Mouse (Mus musculus): ENCODE measurements around the gene Ntn1.

Gene Ntn1

DNA sequence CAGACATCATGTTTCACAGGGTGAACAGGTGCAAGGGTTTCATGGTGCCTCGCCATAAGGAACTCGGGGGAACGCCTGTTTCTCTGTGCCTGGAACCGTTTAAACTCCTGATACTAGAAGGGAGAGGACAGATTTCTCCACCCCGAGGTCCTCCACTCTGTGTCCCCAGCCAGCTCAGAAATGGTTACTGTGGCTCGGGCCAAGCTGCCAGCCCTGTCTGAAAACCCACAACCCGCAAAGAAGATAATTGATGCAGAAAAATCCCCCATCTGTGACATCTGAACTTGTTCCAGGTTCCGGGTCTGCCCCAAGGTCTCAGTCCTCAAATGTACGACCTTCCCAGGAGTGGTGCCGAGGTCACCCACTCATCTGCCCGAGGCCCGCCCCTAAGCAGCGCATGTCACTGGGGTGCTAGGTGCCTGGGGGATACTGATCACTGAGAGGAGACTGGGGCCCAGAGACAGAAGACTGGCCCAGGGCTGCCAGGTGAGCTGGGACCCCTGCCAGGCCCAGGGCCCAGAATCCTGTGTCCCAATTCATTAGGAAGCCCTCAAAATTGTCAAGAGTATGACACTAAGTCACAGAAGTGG, 68.9 kb downstream of the Ntn1 start:
- DNase-seq (ENCODE audit: low read depth, low spot score): no peak

DNA sequence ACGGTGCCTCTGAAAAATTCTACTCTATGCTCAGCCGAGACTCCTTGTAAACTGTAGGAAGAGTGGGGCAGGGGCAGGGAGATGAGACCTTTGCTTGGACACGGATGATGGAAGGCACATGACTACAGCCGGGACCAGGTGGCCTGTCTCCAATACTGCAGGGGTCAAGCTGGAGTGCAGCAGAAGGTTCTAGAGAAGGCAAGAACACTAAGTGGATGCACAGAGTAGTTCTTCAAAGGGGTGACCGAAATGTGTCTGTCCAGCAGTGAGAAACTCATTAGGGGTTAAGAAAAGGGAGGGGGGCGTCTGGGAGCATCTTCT, 69.5 kb downstream of the Ntn1 start:
- no peak for DNase-seq (ENCODE audit: low read depth, low spot score)

GRCm38 (mm10) chr11:68330398-68331116, 70.1 kb downstream of the Ntn1 start:
- no peak for DNase-seq (ENCODE audit: low read depth, low spot score)

DNA sequence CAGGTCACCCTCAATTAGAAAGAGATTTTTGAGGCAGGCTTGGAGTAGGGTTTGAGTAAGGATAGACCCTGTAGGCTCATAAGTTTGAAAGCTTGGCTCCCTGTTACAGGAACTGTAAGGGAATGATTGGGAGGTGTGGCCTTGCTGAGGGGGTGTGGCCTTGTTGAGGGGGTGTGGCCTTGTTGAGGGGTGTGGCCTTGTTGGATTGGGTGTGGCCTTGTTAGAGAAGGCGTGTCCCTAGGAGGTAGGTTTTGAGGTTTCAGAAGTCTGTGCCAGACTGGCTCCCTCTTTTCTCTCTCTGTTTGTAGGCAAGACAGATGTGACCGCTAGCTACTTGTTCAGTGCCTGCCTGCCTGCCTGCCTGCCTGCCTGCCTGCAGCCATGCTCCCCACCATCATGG, 75.8 kb downstream of the Ntn1 start:
- DNase-seq (ENCODE audit: low read depth, low spot score): no peak

GRCm38 (mm10) chr11:68321417-68321816, 79.2 kb downstream of the Ntn1 start:
- no peak for DNase-seq (ENCODE audit: low read depth, low spot score)

DNA sequence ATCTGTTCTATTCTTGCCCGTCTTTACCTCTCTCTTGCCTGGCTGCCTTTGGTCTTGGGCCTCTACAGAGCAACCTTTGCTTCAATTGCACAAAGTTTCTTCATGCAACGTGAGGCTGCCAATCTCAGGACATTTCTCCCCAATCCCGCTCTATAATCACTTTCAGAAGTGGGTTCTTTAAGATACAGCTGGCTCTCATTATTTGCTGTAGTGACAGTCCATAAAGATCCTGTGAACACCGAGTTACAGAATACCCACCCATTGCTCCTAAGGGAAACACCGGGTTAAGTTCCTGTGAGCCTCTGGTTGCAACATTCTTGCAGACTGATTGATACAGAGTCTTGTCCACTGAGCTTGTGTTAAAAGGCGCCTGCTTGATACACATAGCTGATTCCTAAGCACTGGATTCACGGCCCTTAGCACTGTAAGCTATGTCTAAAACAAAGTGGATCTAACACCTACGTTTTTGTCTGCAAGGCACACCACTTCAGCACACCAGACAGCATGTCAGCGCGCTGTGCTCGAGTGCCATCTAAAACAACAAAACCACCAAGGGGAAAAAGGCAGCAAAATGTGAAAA, 85.0 kb downstream of the Ntn1 start:
- DNase-seq (ENCODE audit: low read depth, low spot score): peak; percentile 54

GRCm38 (mm10) chr11:68313861-68314260, 86.8 kb downstream of the Ntn1 start:
- DNase-seq (ENCODE audit: low read depth, low spot score): no peak

GRCm38 (mm10) chr11:68313065-68313464, 87.6 kb downstream of the Ntn1 start:
- no peak for DNase-seq (ENCODE audit: low read depth, low spot score)

DNA sequence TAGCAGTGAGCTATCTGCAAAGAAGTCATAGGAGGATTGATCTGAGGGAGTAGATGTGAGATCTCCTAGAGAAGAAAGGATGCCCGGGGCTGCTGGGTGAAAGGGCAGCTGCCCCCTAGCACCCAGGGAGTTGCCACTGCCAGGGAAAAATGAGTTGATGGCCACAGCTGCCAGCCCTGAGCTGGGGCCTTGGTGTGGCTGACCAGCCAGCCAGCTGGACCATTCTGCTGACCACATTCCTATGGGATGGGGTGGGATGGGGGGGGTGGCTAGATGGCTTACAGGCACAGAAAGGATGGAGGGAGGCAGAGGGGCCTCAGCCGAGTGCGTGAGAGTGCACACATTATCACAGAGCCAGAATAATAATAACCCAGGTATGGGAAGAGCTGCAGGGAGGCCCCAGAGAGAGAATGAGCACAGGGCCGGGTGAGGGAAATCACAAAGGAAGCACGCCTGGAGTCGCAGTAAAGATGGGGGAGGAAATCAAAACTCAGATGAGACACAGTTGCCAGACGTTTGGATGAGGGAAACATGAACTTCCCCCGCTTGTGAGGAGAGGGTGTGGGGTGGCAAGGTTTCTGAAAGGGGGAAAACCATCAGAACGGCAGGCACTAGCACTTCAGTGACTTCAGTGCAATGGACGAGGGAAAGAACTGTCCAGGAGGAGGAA, 91.6 kb downstream of the Ntn1 start:
- DNase-seq (ENCODE audit: low read depth, low spot score): no peak

DNA sequence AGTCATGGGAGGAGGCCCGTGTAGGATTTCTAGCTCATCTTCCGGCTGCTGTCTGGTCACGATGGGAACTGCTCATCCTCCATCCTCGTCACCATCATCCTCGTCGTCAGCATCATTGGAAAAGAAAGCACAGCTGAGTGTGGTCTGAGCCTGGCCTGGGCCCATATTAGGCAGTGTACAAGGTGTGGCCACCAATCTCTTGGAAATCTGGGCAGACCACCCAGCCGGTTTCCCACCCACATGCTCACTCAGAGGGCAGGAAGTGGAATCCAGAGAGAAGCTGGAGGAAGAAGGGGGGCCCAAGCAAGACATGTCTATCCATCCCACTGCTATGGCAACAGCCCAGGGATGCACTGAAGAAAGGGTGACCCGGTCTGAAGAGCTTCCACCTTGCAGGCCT, 94.6 kb downstream of the Ntn1 start:
- DNase-seq (ENCODE audit: low read depth, low spot score): no peak

GRCm38 (mm10) chr11:68302323-68302722, 98.3 kb downstream of the Ntn1 start:
- no peak for DNase-seq (ENCODE audit: low read depth, low spot score)

GRCm38 (mm10) chr11:68301660-68302059, 99.0 kb downstream of the Ntn1 start:
- no peak for DNase-seq (ENCODE audit: low read depth, low spot score)

GRCm38 (mm10) chr11:68295474-68295873, 105.1 kb downstream of the Ntn1 start:
- DNase-seq (ENCODE audit: low read depth, low spot score): no peak

- DNase-seq (ENCODE audit: low read depth, low spot score): peak; percentile 57
Observed at GRCm38 (mm10) chr11:68290631-68291030, 110.0 kb downstream of the Ntn1 start.

DNA sequence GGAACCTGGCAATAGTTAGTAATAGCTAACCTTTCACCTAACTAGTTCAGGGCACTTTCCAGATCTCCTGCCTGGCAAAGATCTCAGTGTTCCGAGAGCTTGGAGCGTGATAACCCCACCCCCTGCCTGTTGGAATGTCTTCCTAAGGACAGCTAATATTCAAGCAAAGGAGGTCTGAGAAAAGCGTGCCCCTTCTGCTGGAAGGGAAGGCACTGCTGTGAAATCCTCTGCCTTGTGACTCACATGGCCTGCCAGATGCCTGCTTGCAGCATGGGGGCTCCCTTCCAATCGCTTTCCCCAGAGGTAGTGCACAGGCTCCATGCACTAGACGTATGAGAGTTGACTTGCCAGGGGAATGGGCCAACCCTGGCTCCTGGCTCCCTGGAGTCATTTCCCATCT, 113.3 kb downstream of the Ntn1 start:
- no peak for DNase-seq (ENCODE audit: low read depth, low spot score)

DNA sequence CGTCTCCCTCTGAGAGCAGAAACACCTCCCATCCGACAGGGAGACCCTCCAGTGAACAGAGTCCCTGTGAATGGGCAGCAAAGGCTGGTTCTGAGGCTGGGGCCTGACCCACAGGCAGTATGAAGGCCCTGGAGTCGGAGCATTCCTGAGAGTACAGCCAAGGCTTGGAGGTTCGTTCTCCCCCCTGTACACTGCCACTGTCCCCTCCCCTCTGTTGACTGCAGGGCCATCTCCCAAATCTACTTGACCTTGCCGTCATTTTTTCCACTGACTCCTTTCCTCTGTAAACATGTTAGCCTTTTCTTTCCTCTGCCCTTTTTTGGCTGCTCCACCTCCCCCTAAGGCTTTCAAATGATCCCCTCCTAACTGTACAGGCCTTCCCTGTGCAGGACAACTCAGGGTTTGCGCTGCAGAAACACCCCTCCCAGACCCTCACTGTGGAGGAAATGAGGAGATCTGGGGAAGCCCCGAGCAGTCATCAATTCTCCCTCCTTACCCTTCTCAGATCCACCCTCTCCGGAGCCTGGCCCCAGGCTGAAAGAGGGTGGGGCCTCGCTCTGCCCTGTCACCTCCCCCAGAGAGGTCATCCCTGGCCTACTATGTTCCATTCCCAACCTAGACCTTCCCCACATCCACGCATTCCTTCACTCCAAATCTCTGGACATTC, 114.3 kb downstream of the Ntn1 start:
- DNase-seq (ENCODE audit: low read depth, low spot score): no peak

- no peak for DNase-seq (ENCODE audit: low read depth, low spot score)
Observed at GRCm38 (mm10) chr11:68285754-68286141, 114.9 kb downstream of the Ntn1 start.

DNA sequence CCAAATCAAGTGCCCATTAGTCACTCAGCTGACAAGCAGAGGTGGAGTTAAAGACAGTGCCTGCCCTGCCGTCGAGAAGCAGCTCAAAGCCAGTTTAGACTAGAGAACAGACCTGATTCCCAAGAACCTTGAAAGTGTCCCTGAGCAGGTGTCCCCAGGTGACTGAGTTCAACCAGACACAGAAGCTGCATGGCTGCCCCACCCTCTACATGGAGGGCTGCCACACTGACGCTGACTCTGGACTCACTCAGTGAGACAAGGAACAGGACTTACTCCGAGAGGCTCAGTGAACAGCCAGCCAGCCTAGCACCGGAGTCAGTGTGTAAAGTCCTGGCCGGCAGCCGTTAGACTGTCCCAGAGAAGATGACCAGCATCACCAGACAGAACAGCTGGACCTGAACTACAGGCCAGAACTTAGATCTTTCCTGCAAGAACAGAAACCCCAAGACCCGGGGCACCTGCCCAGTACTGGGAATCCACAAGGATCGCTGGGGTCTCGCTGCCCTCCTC, 120.6 kb downstream of the Ntn1 start:
- no peak for DNase-seq (ENCODE audit: low read depth, low spot score)

DNA sequence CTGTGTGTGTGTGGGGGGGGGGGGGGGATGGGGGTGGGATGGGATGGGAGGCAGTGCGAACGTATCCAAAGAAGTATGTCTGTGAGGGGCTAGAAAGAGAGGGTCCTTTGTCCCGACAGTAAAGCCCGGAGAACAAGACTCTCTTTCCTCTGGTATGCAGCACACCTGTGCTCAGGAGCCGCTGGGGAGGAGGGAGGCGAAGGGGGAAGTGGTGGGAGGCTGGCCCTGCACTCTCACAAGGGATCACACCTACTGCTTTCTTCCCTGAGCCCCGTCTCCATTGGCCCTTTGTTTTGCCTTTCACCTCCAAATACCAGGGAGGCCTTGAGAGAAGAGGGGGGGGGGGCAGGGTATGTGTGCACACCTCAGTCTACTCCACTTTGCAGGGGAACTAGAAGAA, 123.7 kb downstream of the Ntn1 start:
- no peak for DNase-seq (ENCODE audit: low read depth, low spot score)

DNA sequence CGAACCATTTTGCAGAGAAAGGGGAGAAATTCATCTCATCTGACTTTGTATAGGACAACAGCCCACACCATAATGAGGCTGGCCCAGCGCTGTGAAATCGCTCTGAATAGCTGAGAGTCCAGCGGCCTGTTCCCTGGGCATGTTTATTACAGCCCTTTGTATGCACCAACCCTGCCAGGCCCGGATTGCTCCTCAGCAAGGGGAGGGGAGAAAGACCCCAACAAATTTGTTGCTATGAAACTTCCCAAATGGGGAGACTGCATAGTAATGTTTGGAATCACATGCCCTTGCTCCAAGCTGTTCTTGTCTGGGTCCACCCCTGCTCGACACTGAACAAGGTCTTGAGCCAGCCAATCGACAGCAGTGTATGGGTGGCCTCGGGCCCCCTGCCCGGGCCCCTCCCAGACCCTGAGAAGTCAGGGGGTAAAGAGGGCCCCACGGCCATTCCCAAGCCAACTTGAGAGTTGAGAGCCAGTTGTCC, 126.3 kb downstream of the Ntn1 start:
- no peak for DNase-seq (ENCODE audit: low read depth, low spot score)

DNA sequence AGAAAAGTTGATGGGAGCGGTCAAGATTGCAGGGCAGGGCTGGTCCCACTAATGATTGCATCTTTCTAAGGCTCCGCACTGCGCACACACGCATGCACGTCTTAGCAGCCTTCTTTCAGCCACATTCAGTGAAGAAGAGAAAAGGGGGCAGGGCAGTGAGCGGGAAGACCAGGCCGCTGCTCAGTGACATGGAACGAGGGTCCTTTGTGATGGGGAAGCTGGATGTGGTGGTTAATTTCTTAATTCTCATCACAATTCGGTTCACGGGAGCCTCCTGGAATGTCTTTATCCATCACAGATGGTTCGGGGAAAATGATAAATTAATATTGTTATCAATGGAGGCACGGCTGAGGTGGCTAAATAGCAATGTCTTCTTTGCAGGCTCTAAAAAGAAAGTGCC, 126.8 kb downstream of the Ntn1 start:
- DNase-seq (ENCODE audit: low read depth, low spot score): no peak
